In genomic region chr1:90974906-90975649, GRCm38 (mm10) we compare ENCODE assay signal across 8 mouse cellular contexts. TPM values are rescaled to one million over a fixed set of nuclear protein-coding genes. Genes with fewer than 3 reads are reported as not detected.
DNase-seq lines count a peak whose midpoint lies in the region; ATAC-seq and TF ChIP-seq lines count a peak whose summit lies in the region.
"Had no signal": no experiment of that assay in that cellular context is flagged by ENCODE, and none has a peak within 500 bp of the region (broad histone marks: within the 10 kb centered on the region; RNA-seq: fewer than 3 reads in every experiment).

No protein-coding gene starts in this region.

- peak overlapping the region; percentile 35 for H3K4me2 ChIP-seq in hindbrain, postnatal 0 days (ENCODE audit: low read depth, low read length)
- H3K4me2 ChIP-seq in liver, embryonic 11.5 days = no peak overlapping the region
- H3K4me2 ChIP-seq: stomach, embryonic 15.5 days had no signal

- H3K36me3 ChIP-seq in hindbrain, postnatal 0 days (ENCODE audit: insufficient read depth, low read length) = no peaks in the 10 kb centered on the region
- H3K36me3 ChIP-seq in liver, embryonic 11.5 days (ENCODE audit: control insufficient read depth, insufficient read depth, low read length) = no peaks in the 10 kb centered on the region
- H3K36me3 ChIP-seq: stomach, embryonic 15.5 days had no signal

- TF ChIP-seq CTCF in hindbrain, postnatal 0 days (IDR thresholded peaks at IDR 0.05; ENCODE audit: low read depth) = peak; percentile 8; the same call in 1 of the 2 replicates

- WGBS in hindbrain, postnatal 0 days = 6% methylated on average over 12 of the region's 12 CpGs
- 28% methylated on average over 12 of the region's 12 CpGs for WGBS in liver, embryonic 11.5 days

- no peak overlapping the region for H3K4me3 ChIP-seq in hindbrain, postnatal 0 days (ENCODE audit: low read length)
- no peak overlapping the region for H3K4me3 ChIP-seq in liver, embryonic 11.5 days (ENCODE audit: low read depth, low read length)
- H3K4me3 ChIP-seq: stomach, embryonic 15.5 days had no signal

- H3K4me1 ChIP-seq in hindbrain, postnatal 0 days (ENCODE audit: insufficient read depth, low read length) = peaks cover 13% of the 10 kb centered on the region; the same call in 1 of the 2 replicates
- peaks cover 8% of the 10 kb centered on the region for H3K4me1 ChIP-seq in liver, embryonic 11.5 days (replicated peaks; ENCODE audit: control insufficient read depth, insufficient read depth, low read length)

- no peak overlapping the region for H3K9ac ChIP-seq in hindbrain, postnatal 0 days (replicated peaks; ENCODE audit: low read length)
- no peak overlapping the region for H3K9ac ChIP-seq in liver, embryonic 11.5 days (ENCODE audit: low read depth, low read length)
- H3K9ac ChIP-seq: stomach, embryonic 15.5 days had no signal

- H3K9me3 ChIP-seq in hindbrain, postnatal 0 days (ENCODE audit: low read length) = no peaks in the 10 kb centered on the region
- no peaks in the 10 kb centered on the region for H3K9me3 ChIP-seq in liver, embryonic 11.5 days (ENCODE audit: control insufficient read depth, low read length)
- H3K9me3 ChIP-seq: stomach, embryonic 15.5 days had no signal

- ATAC-seq in hindbrain, postnatal 0 days = peak; percentile 90
- peak; percentile 55 for ATAC-seq in liver, embryonic 11.5 days (replicated peaks; ENCODE audit: low FRiP score)
- ATAC-seq in CD4-positive, CD25-positive, alpha-beta regulatory T cell, adult 4 months = no peak

- peak; percentile 92 for DNase-seq in adrenal gland, adult 2 months
- DNase-seq in embryo, embryonic 10 days (ENCODE audit: low spot score) = peak; percentile 89
- DNase-seq in gastrocnemius, postnatal 25 days = peak; percentile 51
- peak; percentile 80 for DNase-seq in hindbrain, postnatal 0 days (ENCODE audit: low spot score)
- DNase-seq in liver, embryonic 11.5 days (ENCODE audit: low spot score) = no peak
- DNase-seq in neural tube, embryonic 10.5 days (ENCODE audit: extremely low spot score, low spot score) = peak; percentile 70

- H3K27me3 ChIP-seq in hindbrain, postnatal 0 days (ENCODE audit: insufficient read depth, low read length) = no peaks in the 10 kb centered on the region
- no peaks in the 10 kb centered on the region for H3K27me3 ChIP-seq in liver, embryonic 11.5 days (replicated peaks; ENCODE audit: control insufficient read depth, insufficient read depth, low read length)
- H3K27me3 ChIP-seq: stomach, embryonic 15.5 days had no signal

- peak overlapping the region; percentile 20; the same call in 1 of the 2 replicates for H3K27ac ChIP-seq in hindbrain, postnatal 0 days
- H3K27ac ChIP-seq in liver, embryonic 11.5 days (ENCODE audit: low read depth, low read length) = no peak overlapping the region
- H3K27ac ChIP-seq: stomach, embryonic 15.5 days had no signal

RNA-seq across cellular contexts. Expression of gene Rab17, which starts 5.6 kb away (rescaled TPM):
- total RNA-seq in adrenal gland, adult 2 months (2021) = under 1 TPM in 1 of 2 experiments, not detected in 1; 0.31 TPM
- 0.13 TPM in 1 of 2 replicates, not detected in the other for polyA plus RNA-seq in adrenal gland, adult 2 months (2012; rRNA removed)
- not detected for total RNA-seq in gastrocnemius, postnatal 25 days (2021)
- total RNA-seq in hindbrain, postnatal 0 days (2014; rRNA removed) = not detected in 2 replicates
- 0.19 TPM in 1 of 2 replicates, not detected in the other for polyA plus RNA-seq in hindbrain, postnatal 0 days (2015; fragmentation: Nextera tagmentation; extraction: Ambion mirVana)
- 3.6 and 5.0 TPM in 2 replicates for polyA plus RNA-seq in liver, embryonic 11.5 days (2014; fragmentation: Nextera tagmentation; extraction: Ambion mirVana)
- not detected for polyA plus RNA-seq in CD4-positive, CD25-positive, alpha-beta regulatory T cell, adult 4 months (2017; shearing (Covaris generic))

RNA-seq across cellular contexts. Expression of gene Prlh, which starts 22.2 kb away (rescaled TPM):
- not detected for total RNA-seq in adrenal gland, adult 2 months (2021)
- polyA plus RNA-seq in adrenal gland, adult 2 months (2012; rRNA removed) = not detected in 2 replicates
- not detected for total RNA-seq in gastrocnemius, postnatal 25 days (2021)
- not detected in 2 replicates for total RNA-seq in hindbrain, postnatal 0 days (2014; rRNA removed)
- 1.5 and 1.8 TPM in 2 replicates for polyA plus RNA-seq in hindbrain, postnatal 0 days (2015; fragmentation: Nextera tagmentation; extraction: Ambion mirVana)
- polyA plus RNA-seq in liver, embryonic 11.5 days (2014; fragmentation: Nextera tagmentation; extraction: Ambion mirVana) = not detected in 2 replicates
- polyA plus RNA-seq in CD4-positive, CD25-positive, alpha-beta regulatory T cell, adult 4 months (2017; shearing (Covaris generic)) = not detected
- polyA plus RNA-seq: stomach, embryonic 15.5 days had no signal

RNA-seq across cellular contexts. Expression of gene Lrrfip1, which starts 23.5 kb away (rescaled TPM):
- 10 to 100 TPM; 63.2 to 63.4 TPM for total RNA-seq in adrenal gland, adult 2 months (2021)
- 9.2 and 9.4 TPM in 2 replicates for polyA plus RNA-seq in adrenal gland, adult 2 months (2012; rRNA removed)
- total RNA-seq in gastrocnemius, postnatal 25 days (2021) = 100 to 1,000 TPM; 143 to 163 TPM
- total RNA-seq in hindbrain, postnatal 0 days (2014; rRNA removed) = 20.5 and 26.9 TPM in 2 replicates
- 37.5 and 37.8 TPM in 2 replicates for polyA plus RNA-seq in hindbrain, postnatal 0 days (2015; fragmentation: Nextera tagmentation; extraction: Ambion mirVana)
- 26.5 and 29.1 TPM in 2 replicates for polyA plus RNA-seq in liver, embryonic 11.5 days (2014; fragmentation: Nextera tagmentation; extraction: Ambion mirVana)
- polyA plus RNA-seq in CD4-positive, CD25-positive, alpha-beta regulatory T cell, adult 4 months (2017; shearing (Covaris generic)) = 100 to 1,000 TPM; 175 to 217 TPM
